Mouse (Mus musculus) bone marrow macrophage, adult 2 months (primary cell): ENCODE data around the gene Lrrc1.

Experiments
- CTCF ChIP-seq: IDR thresholded peaks from 2 replicates; pipeline ENCODE4 v1.5.1; 2012; ENCODE audit warnings: low read depth, mild to moderate bottlenecking, low read length, moderate library complexity
- POLR2A ChIP-seq: IDR thresholded peaks from 2 replicates; pipeline ENCODE4 v1.6.1; 2012; ENCODE audit warnings: mild to moderate bottlenecking, low read depth, low read length, borderline replicate concordance

GRCm38 (mm10) chr9:77382514-77382913 lies 162.2 kb downstream of the Lrrc1 start:
- no peak for TF ChIP-seq POLR2A
- TF ChIP-seq CTCF, result no peak
